Mouse (Mus musculus) ovary, adult 2 months (tissue): ENCODE data around the gene Erp29. TPM values are rescaled to one million over a fixed set of nuclear protein-coding genes. Genes with fewer than 3 reads are reported as not detected.

Experiments
- polyA plus RNA-seq: library from polyadenylated mRNA; depleted of rRNA; stranded (reverse); fragments of >200 nt; gene quantifications from 2 replicates; pipeline ENCODE4 v1.2.3, GENCODE M21; 2012; rRNA removed

Erp29 gene
- 63.7 and 83.5 TPM in 2 replicates for polyA plus RNA-seq

GRCm38 (mm10) chr5:121452026-121452869 lies at the start of gene Erp29:
Gene Erp29 (minus strand): TSS chr5:121452506.

GRCm38 (mm10) chr5:121451644-121452025 lies 671 bp downstream of the Erp29 start, which contains the start of gene Tmem116:
Gene Tmem116 (plus strand): TSS chr5:121451893.

GRCm38 (mm10) chr5:121397187-121398145 lies 54.8 kb downstream of the Erp29 start, which contains the start of gene Naa25:
Gene Naa25 (plus strand): TSS chr5:121397936.

GRCm38 (mm10) chr5:121385461-121386119 lies 66.7 kb downstream of the Erp29 start, which contains the start of gene Trafd1:
Gene Trafd1 (minus strand): TSS chr5:121385632.

Other genes starting within 250 kb of the Erp29 start
- gene Rpl6, start 248.0 kb downstream of the Erp29 start, polyA plus RNA-seq, result 341 and 412 TPM in 2 replicates
- gene Hectd4, start 232.3 kb downstream of the Erp29 start, polyA plus RNA-seq, result 19.1 and 24.3 TPM in 2 replicates
- 56.2 and 70.8 TPM in 2 replicates for gene Trafd1, start 66.9 kb downstream of the Erp29 start, polyA plus RNA-seq
- 9.9 and 11.7 TPM in 2 replicates for gene Naa25, start 54.6 kb downstream of the Erp29 start, polyA plus RNA-seq
- 5.2 and 7.4 TPM in 2 replicates for gene Tmem116, start 613 bp downstream of the Erp29 start, polyA plus RNA-seq
- not detected in 2 replicates for gene Adam1b, start 50.9 kb upstream of the Erp29 start, polyA plus RNA-seq
- gene Adam1a, start 93.0 kb upstream of the Erp29 start, polyA plus RNA-seq, result 5.1 and 5.7 TPM in 2 replicates
- 0.47 TPM in 1 of 2 replicates, not detected in the other for gene Gm42878, start 93.0 kb upstream of the Erp29 start, polyA plus RNA-seq
- 21.7 and 27.0 TPM in 2 replicates for gene Mapkapk5, start 93.4 kb upstream of the Erp29 start, polyA plus RNA-seq
- gene Aldh2, start 141.3 kb upstream of the Erp29 start, polyA plus RNA-seq, result 880 and 1,335 TPM in 2 replicates
- 8.7 and 12.8 TPM in 2 replicates for gene Acad12, start 166.4 kb upstream of the Erp29 start, polyA plus RNA-seq
- 7.4 and 8.8 TPM in 2 replicates for gene Acad10, start 208.0 kb upstream of the Erp29 start, polyA plus RNA-seq
- gene Brap, start 208.1 kb upstream of the Erp29 start, polyA plus RNA-seq, result 26.7 and 32.8 TPM in 2 replicates